Mouse (Mus musculus) CH12F3 (cell line): Measurements from ENCODE around the gene AC161166.1.

Experiments
- in situ Hi-C: fragments of 300-500 bp; cut with MboI; formaldehyde crosslinking; loops from 2 replicates; pipeline ENCODE4 v1.14.3; 2020; ENCODE audit warnings: low sequenced_read_pairs

The AC161166.1 gene

GRCm38 (mm10) chr7:24462388-24463319, 49.6 kb downstream of the AC161166.1 start, which contains the start of gene Plaur:
TSS of gene Plaur (plus strand) at chr7:24462484.
- in situ Hi-C loops: no loop called here

- in situ Hi-C loops: no loop called here
Observed at GRCm38 (mm10) chr7:24461376-24462051, 50.7 kb downstream of the AC161166.1 start.
